Mouse (Mus musculus): ENCODE measurements around the gene Gm17359.

DNA sequence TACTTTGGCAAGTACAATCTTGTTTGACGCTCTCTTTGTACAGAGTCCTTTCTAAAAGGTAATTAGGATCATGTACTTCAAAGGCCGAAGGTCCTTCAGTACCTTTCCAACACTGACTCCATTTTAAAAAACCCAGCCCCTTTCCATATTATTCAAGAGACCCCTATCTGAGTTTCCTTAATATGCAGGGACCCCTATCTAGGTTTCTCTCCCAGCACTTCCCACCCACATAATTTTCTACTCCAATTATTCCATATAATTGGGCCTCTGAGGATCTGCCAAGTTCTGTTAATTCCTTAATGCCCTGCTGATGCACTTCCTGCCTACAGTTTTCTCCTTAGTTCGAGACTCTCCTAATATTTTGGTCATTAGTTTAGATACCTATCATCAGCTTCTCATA, 39.9 kb upstream of the Gm17359 start:
- TF ChIP-seq CTCF (IDR thresholded peaks at IDR 0.05; ENCODE audit: borderline replicate concordance, extremely low read depth, insufficient read depth, insufficient read length), result no peak
- no peak for TF ChIP-seq POLR2A (IDR thresholded peaks at IDR 0.05; ENCODE audit: borderline replicate concordance, extremely low read depth, insufficient read depth, insufficient read length, poor library complexity, severe bottlenecking)

Data from brain, embryonic 14.5 days (tissue).